Mouse (Mus musculus): Measurements from ENCODE around the gene Atp5h.

Gene Atp5h

GRCm38 (mm10) chr11:115366039-115366705 lies 53.6 kb downstream of the Atp5h start:
- DNase-seq (ENCODE audit: low spot score), result no peak
